In genomic region chr15:88863695-88864231, GRCm38 (mm10) we compare ENCODE assay signal across 8 mouse cellular contexts. TPM values are rescaled to one million over a fixed set of nuclear protein-coding genes. Genes with fewer than 3 reads are reported as not detected.
DNase-seq lines count a peak whose midpoint lies in the region; ATAC-seq and TF ChIP-seq lines count a peak whose summit lies in the region.

No protein-coding gene starts in this region.

- peak overlapping the region; percentile 99 for H3K27ac ChIP-seq in cerebellum, adult 2 months (ENCODE audit: insufficient read depth, low read length)
- H3K27ac ChIP-seq in hindbrain, embryonic 11.5 days (ENCODE audit: low read depth, low read length), result peak overlapping the region; percentile 62
- peak overlapping the region; percentile 99 for H3K27ac ChIP-seq in lung, postnatal 0 days (ENCODE audit: low read length)

- TF ChIP-seq POLR2A in cerebellum, adult 2 months (IDR thresholded peaks at IDR 0.05; ENCODE audit: borderline replicate concordance, insufficient read depth, low read length), result peak; percentile 35; the same call in 1 of the 2 replicates

- ATAC-seq in hindbrain, embryonic 11.5 days (ENCODE audit: low FRiP score), result peak; percentile 55
- ATAC-seq in lung, postnatal 0 days, result peak; percentile 60

- peak overlapping the region; percentile 98 for H3K4me2 ChIP-seq in hindbrain, embryonic 11.5 days (replicated peaks; ENCODE audit: low read depth, low read length)
- peak overlapping the region; percentile 82 for H3K4me2 ChIP-seq in lung, postnatal 0 days (replicated peaks; ENCODE audit: low read depth, low read length)

- H3K27me3 ChIP-seq in cerebellum, adult 2 months (ENCODE audit: control insufficient read depth, insufficient read depth, low read length), result no peaks in the 10 kb centered on the region
- no peaks in the 10 kb centered on the region for H3K27me3 ChIP-seq in hindbrain, embryonic 11.5 days (ENCODE audit: control insufficient read depth, insufficient read depth, low read length)
- H3K27me3 ChIP-seq in lung, postnatal 0 days (replicated peaks; ENCODE audit: insufficient read depth, low read length), result no peaks in the 10 kb centered on the region

- WGBS in cerebellum, adult 2 months, result under 1% methylated on average over 39 of the region's 39 CpGs
- WGBS in hindbrain, embryonic 11.5 days, result under 1% methylated on average over 26 of the region's 39 CpGs
- under 1% methylated on average over 23 of the region's 39 CpGs for WGBS in lung, postnatal 0 days

- DNase-seq in MN1 (ENCODE audit: low spot score), result peak; percentile 96
- peak; percentile 90 to 91 for DNase-seq in cerebellum, adult 2 months
- peak; percentile 88 to 89 for DNase-seq in frontal cortex, adult 2 months (ENCODE audit: extremely low spot score in 1 of 2, low spot score in 1 of 2)
- DNase-seq in hindbrain, embryonic 11.5 days (ENCODE audit: low spot score), result peak; percentile 86
- peak; percentile 80 to 85 for DNase-seq in layer of hippocampus, postnatal 10 days (ENCODE audit: low spot score in 2 of 2)
- peak; percentile 99 for DNase-seq in lung, postnatal 0 days (ENCODE audit: low spot score)
- peak; percentile 60 for DNase-seq in ovary, postnatal 10 days (ENCODE audit: low spot score)
- DNase-seq in thymus, postnatal 14 days, result peak; percentile 77

- no peak for TF ChIP-seq CTCF in cerebellum, adult 2 months (IDR thresholded peaks at IDR 0.05; ENCODE audit: borderline replicate concordance, insufficient read depth, low read depth, low read length)
- TF ChIP-seq CTCF in lung, postnatal 0 days (IDR thresholded peaks at IDR 0.05), result peak; percentile 18; the same call in 1 of the 2 replicates

- H3K4me1 ChIP-seq in cerebellum, adult 2 months (ENCODE audit: control insufficient read depth, insufficient read depth, low read length), result peaks cover 26% of the 10 kb centered on the region
- peaks cover 4% of the 10 kb centered on the region; the same call in 1 of the 2 replicates for H3K4me1 ChIP-seq in hindbrain, embryonic 11.5 days (replicated peaks; ENCODE audit: control insufficient read depth, insufficient read depth, low read length)
- peaks cover 30% of the 10 kb centered on the region for H3K4me1 ChIP-seq in lung, postnatal 0 days (ENCODE audit: insufficient read depth, low read depth, low read length)

- H3K9me3 ChIP-seq in hindbrain, embryonic 11.5 days (ENCODE audit: control insufficient read depth, low read length), result no peaks in the 10 kb centered on the region
- no peaks in the 10 kb centered on the region for H3K9me3 ChIP-seq in lung, postnatal 0 days (ENCODE audit: low read length)

- H3K9ac ChIP-seq in hindbrain, embryonic 11.5 days (ENCODE audit: low read depth, low read length), result peak overlapping the region; percentile 68
- H3K9ac ChIP-seq in lung, postnatal 0 days (replicated peaks; ENCODE audit: low read depth), result peak overlapping the region; percentile 98

- peak; percentile 69; the same call in 1 of the 2 replicates for TF ChIP-seq EP300 in lung, postnatal 0 days (IDR thresholded peaks at IDR 0.05)

- H3K36me3 ChIP-seq in hindbrain, embryonic 11.5 days (ENCODE audit: control insufficient read depth, insufficient read depth, low read length), result no peaks in the 10 kb centered on the region
- H3K36me3 ChIP-seq in lung, postnatal 0 days (ENCODE audit: insufficient read depth, low read length), result peaks cover 9% of the 10 kb centered on the region; the same call in 1 of the 2 replicates

- H3K4me3 ChIP-seq in cerebellum, adult 2 months (replicated peaks; ENCODE audit: insufficient read depth, low read depth, low read length), result peak overlapping the region; percentile 78
- H3K4me3 ChIP-seq in hindbrain, embryonic 11.5 days (ENCODE audit: low read depth, low read length), result peak overlapping the region; percentile 59
- H3K4me3 ChIP-seq in lung, postnatal 0 days (ENCODE audit: low read depth, low read length), result peak overlapping the region; percentile 95

RNA-seq across cellular contexts. Expression of gene Pim3, which starts 1.8 kb away (rescaled TPM):
- polyA plus RNA-seq in cerebellum, adult 2 months (2012; rRNA removed), result 23.4 and 24.2 TPM in 2 replicates
- polyA plus RNA-seq in frontal cortex, adult 2 months (2012; rRNA removed), result 13.6 and 22.2 TPM in 2 replicates
- 31.6 and 35.6 TPM in 2 replicates for polyA plus RNA-seq in hindbrain, embryonic 11.5 days (2014; fragmentation: Nextera tagmentation; extraction: Ambion mirVana)
- 10 to 100 TPM; 35.7 to 39.5 TPM for total RNA-seq in layer of hippocampus, postnatal 10 days (2021)
- polyA plus RNA-seq in lung, postnatal 0 days (2015; fragmentation: Nextera tagmentation; extraction: Ambion mirVana), result 66.0 and 69.6 TPM in 2 replicates

RNA-seq across cellular contexts. Expression of gene Creld2, which starts 44.3 kb away (rescaled TPM):
- 28.6 and 32.0 TPM in 2 replicates for polyA plus RNA-seq in cerebellum, adult 2 months (2012; rRNA removed)
- 24.1 and 31.2 TPM in 2 replicates for polyA plus RNA-seq in frontal cortex, adult 2 months (2012; rRNA removed)
- 85.3 and 89.5 TPM in 2 replicates for polyA plus RNA-seq in hindbrain, embryonic 11.5 days (2014; fragmentation: Nextera tagmentation; extraction: Ambion mirVana)
- 10 to 100 TPM; 19.8 to 20.5 TPM for total RNA-seq in layer of hippocampus, postnatal 10 days (2021)
- 62.6 and 76.5 TPM in 2 replicates for polyA plus RNA-seq in lung, postnatal 0 days (2015; fragmentation: Nextera tagmentation; extraction: Ambion mirVana)

RNA-seq across cellular contexts. Expression of gene Alg12, which starts 44.6 kb away (rescaled TPM):
- 17.3 and 18.5 TPM in 2 replicates for polyA plus RNA-seq in cerebellum, adult 2 months (2012; rRNA removed)
- polyA plus RNA-seq in frontal cortex, adult 2 months (2012; rRNA removed), result 15.3 and 15.7 TPM in 2 replicates
- polyA plus RNA-seq in hindbrain, embryonic 11.5 days (2014; fragmentation: Nextera tagmentation; extraction: Ambion mirVana), result 10.6 and 11.5 TPM in 2 replicates
- 10 to 100 TPM in 1 of 2 experiments, 1 to 10 TPM in 1; 9.8 to 10.3 TPM for total RNA-seq in layer of hippocampus, postnatal 10 days (2021)
- polyA plus RNA-seq in lung, postnatal 0 days (2015; fragmentation: Nextera tagmentation; extraction: Ambion mirVana), result 7.2 and 7.9 TPM in 2 replicates

Comparison
In these comparisons a context has a peak if more than half of its experiments do, and no peak if none do; other contexts are left out.
1. Peak in every context shown above with its lines: DNase-seq, ATAC-seq, H3K4me3 ChIP-seq and H3K27ac ChIP-seq.